Mouse (Mus musculus): ENCODE results near the gene Tdrd9.
A peak's percentile ranks its signal among the peaks of the same experiment; 100 is the strongest.

Gene Tdrd9

DNA sequence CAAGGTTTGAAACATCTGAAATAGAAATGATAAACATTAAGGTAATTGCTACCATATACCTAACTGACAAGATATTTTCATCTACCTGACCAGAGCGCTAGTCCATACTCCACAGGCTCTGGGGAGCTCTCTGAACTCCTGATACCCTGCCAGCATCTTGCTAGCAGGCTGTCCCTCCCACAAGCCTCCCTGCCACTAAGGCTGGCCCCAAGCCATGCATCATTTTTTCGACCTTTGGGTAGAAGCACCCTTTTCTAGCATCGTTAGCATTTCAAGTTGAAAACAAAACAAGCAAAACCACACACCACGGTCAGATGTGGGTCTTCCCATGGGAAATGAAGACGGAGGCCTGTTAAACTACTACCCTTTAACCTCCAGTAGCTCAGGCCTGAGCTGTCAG lies 8.0 kb upstream of the Tdrd9 start:
- no peak for DNase-seq (ENCODE audit: low spot score)

DNA sequence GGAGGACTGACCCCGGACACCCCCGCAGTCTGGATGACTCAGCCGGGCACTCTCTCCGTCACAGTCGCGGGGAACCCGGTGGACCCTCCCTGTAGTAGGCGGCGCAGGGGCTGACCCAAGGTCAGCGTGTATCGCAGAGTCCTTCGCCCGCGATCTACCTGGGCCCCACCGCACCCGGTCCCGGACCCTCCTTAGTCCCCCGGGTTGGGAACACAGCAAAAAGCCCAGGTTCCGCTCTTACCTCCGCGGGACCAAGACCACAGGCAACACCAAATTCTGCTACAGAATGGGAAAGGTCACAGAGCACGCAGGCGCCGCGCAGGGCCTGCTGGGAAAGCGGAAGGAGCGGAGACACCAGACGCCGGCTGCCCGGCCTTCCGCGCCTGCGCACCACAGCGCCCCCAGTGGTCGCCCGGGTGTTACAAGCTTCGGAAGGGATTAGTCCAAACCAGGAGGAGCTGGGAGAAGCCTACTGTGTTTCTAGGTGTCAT lies 4.6 kb upstream of the Tdrd9 start, which contains the start of gene Atp5mpl:
TSS of gene Atp5mpl (minus strand) at position 295 of the 491 bp plus-strand sequence.
- DNase-seq (ENCODE audit: low spot score) = peak; percentile 95

DNA sequence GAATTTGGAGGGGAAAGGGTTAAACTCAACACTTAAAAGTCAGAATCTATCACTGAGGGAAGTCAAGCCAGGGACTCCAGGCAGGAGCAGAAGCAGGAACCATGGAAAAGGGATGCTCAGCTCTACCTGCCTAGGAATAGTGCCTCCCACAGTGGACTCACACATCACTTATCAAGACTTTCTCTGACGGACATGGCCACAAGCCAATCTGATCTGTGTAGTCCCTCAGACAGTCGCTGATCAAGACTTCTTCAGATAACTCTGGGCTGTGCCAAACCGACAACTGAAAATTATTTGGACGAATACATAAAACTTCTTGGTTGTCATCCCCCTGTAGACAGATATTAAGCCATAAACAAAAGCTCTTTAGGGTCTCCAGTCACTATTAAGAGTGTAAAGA lies 1.3 kb upstream of the Tdrd9 start:
- DNase-seq (ENCODE audit: low spot score) = no peak

DNA sequence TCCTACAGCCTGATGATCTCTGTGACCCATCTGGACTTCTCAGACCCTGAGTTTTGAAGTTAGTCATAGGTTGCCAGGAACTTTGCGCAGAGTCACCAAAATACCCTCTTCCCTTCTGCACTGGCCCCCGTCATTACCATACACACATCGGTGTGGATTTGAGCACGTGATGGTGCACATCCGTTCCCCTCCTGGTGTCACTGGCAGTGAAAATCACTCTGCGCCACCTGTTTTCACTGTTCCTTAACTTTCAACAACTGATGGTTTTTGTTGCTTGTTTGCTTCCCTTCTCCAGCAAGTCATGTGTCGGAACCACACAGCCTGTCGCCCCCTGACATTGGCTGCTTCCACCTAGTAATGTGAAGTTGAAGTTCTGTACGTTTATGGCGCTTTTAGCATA lies 1.1 kb downstream of the Tdrd9 start:
- DNase-seq (ENCODE audit: low spot score) = no peak

DNA sequence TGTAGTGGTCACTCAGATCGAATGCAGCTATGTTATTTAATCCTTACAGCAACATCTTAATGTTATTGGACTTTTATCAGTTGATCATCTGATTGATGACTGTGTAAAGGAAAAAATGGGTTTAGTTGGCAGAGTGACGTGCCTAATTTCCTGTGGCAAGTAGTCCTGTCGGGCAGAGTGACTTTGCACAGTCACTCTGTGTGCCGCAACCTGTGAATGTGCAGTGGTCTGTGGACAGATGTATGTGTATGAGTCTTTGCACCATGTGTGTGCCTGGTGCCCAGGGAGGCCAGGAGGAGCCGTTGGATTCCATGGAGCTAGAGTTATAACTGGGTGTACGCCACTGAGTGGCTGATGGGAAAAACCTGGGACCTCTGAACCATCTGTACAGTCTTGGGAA lies 3.2 kb downstream of the Tdrd9 start:
- DNase-seq (ENCODE audit: low spot score) = no peak

DNA sequence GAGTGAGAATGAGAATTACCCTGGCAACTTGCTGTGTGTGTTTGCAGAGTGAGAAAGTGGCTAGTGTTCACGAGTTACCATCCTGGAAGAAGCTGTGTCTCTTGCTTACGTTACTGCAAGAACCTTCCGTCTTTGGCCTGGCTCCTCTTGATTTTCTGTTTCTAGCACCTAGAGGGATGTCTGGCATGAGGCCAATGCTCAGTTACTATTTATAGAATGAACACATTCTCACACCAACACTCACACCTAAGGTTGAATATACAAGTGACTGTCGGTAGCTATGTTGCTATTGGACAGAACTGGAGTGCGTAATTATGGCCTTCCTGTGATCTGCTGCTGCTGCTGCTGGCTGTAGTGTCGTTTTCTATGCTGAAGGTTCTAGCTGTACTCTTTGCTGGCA lies 5.8 kb downstream of the Tdrd9 start:
- DNase-seq (ENCODE audit: low spot score) = peak; percentile 41

DNA sequence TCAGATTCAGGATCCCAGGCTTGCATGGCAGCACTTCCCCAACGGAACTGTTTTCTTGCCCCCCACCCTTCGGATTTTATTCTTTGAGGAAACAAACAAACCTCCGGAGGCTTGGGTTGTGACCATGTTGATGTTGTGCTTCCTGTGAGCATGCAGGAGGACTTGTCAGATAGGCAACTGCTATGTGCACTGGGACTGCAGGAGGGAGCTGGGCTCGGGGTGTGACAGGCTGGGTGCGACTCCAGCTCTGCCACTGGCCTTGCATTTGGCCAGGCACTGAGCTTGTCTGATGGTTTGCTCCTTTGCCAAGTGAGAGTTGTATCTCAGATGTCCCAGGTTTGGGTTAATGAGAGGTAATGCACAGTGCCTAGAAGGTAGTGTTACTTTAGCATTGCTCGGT lies 6.9 kb downstream of the Tdrd9 start:
- DNase-seq (ENCODE audit: low spot score) = no peak

DNA sequence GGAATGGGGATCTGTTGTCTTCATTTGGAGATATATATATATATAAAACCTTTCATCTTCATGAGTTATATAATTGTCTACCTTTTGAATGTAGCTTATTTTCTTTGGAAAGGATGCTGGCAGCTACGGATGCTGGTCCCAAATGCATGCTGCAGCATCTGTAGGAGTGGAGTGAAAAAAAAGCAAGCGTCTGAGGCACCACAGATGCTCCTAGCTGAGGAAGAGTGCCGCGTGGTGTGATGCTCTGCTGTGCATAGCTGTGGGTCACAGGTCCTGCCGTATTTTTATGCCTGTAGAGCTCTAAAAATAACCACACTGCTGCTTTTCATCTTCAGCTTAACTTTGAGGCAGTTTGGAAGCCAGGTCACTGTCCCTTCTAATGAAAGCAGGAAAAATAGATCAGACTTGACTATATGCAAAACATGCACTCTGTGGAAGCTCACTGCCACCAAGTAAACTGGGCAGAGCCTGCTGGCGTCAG lies 9.6 kb downstream of the Tdrd9 start, which contains the start of gene Rd3l:
TSS of gene Rd3l (minus strand) at position 431 of the 481 bp plus-strand sequence.
- DNase-seq (ENCODE audit: low spot score) = no peak

DNA sequence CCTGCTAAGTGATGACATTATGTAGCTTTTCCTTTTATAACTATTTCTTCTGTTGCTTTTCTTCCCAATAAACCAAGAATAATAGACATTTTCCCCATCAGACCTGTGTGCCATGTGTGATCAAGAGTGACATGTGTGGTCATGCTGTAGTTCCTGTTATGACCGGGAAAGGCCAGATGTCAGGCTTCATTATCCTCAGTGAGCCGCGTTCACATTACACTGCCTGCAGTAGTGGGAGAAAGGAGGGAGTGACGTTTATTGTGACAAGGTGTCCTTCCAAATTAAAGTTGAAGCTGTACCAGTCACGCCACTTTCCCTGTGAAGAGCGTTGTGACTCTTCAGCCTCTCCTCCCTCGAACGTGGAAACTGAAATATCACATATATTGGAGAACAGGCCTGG lies 10.5 kb downstream of the Tdrd9 start:
- DNase-seq (ENCODE audit: low spot score) = no peak

DNA sequence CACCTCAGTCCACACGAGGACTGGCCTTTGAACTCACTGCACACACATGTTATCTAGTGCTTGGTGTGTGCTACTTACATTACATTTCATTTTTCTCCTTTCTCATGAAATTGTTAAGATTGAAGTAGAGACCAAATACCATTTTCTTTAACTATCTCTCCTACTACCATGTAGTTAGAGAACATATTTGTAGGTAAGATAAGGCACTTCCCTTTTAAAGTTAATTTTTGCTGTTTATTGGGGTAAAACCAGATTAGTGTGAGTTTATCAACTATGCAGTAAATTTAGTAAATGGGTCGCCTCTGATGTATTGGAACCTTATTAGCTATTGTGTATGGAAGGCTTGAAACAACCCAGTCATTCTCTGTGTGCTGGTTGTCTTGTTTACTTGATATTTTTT lies 11.8 kb downstream of the Tdrd9 start:
- no peak for DNase-seq (ENCODE audit: low spot score)

DNA sequence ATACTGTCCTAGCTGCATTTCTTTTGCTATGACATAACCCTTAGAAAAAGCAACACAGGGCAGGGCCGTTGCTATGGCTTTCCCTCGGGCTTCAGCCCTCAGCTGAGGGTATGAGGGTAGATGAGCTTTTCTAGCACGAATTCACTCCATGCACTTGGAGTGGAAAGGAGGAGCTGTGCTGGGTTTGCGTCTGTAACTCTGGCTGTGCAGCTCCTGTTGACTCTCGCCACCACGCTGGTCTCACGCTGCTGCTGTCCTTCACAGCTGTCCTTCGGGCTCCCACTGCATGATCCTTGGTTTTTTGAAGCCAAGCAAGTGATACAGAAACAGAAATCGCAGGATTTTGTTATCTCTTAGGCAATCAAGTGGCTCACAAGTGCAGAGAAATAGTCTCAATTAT lies 15.4 kb downstream of the Tdrd9 start:
- DNase-seq (ENCODE audit: low spot score) = no peak

DNA sequence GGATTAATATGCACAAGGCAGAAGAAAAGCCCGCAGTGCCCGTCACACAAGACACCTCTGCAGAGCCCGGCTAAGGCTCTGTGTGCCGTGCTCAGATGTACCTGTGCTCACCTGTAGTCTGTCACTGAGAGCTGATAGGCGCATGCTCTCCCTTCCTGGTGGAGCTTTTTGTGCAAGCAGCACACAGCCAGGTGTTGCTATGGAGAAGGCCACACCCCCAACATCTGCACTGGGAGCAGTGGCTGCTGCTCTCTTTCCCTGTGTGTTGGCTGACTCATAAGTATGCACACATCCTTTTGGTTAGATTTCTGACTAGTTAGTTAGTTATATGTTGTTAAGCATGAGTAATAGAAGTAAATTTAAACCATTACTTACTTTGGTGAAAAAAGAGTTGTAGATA lies 21.3 kb downstream of the Tdrd9 start:
- no peak for DNase-seq (ENCODE audit: low spot score)

DNA sequence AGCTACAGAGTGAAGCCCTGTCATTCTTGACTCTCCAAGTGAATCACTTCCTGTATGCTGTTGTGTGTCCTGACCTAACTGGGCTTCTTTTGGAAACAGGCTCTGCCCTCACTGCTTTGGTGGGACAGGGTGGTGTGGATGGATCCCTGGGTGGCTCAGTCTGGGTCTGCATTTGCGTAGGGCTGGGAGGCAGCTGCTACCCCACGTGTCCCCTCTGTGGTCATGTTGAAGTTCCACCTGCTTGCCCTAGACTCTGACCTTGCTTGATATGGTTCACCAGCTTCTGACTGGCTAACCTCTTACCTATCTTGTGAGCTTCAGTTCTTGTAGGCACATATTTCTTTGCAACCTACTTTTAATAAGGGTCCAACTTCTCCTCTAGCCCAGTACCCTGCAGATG lies 23.8 kb downstream of the Tdrd9 start:
- DNase-seq (ENCODE audit: low spot score) = no peak

DNA sequence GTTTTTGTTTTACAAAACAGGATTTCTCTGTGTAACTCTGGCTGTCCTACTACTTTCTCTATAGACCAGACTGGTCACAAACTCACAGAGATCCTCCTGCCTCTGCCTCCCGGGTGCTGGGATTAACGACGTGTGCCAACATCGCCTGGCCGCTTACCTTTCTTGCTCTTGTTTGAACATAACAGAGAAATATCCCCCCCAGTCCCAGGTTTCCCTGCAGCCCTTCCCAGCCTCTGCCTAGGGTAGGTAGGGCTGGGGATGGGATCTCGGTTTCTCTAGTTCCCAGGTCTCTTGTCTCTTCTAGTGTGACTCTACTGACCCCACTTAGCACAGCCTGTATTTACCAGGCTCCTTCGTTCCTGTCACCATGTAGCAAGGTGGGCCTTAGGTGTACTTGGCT lies 28.4 kb downstream of the Tdrd9 start:
- no peak for DNase-seq (ENCODE audit: low spot score)

DNA sequence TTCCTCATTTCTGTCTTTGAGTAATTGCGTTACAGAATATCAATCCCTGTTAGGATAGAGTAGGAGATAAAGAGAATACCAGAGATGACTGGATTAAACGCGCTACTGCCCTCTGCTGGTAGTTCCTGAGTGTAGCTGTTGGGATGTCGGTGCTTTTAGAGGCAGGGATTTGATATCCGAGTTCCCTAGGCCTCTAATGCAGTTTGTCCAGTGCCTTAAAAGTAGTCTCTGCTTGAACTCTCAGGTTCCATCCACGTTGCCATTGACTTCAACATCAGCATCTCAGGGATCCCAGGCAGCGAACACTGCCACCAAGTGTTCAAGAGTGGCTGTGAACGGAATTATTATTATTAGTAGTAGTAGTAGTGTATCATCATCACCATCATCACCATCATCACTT lies 29.9 kb downstream of the Tdrd9 start:
- peak; percentile 51 for DNase-seq (ENCODE audit: low spot score)

DNA sequence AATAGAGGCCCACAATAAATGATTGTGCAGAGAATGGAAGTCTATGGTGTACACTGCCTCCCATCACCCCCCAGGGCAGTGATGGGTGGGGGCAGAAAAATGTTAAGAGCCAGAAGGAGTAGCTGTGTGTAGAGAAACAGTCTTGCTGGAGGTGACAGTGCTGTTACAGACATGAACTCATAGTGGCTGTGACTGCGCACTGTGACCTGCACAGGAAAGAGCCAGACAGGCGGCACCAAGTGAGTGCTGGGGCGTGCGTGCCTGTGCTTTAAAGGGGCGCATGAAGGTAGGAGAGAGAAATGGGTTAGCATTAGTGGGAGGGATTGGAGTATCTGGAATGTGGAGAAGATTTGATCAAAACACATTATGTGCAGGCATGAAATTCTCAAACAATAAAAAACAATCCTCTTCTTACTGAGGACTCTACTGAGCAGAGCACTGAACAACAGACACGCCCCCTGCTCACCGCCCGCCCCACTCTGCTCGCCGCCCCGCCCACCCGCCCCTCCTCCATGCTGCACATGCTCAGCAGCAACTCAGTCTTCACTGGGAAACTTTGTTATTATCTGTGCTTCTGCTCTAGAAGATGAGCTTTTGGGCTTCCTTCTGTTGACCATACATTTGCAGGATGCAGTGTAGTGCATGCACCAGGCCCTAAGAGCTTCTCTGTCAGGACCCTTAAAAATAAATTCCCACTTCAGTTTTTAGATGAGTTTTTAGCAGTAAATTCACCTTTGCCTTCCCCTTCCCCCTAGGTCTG lies 41.3 kb downstream of the Tdrd9 start:
- DNase-seq (ENCODE audit: low spot score) = no peak

DNA sequence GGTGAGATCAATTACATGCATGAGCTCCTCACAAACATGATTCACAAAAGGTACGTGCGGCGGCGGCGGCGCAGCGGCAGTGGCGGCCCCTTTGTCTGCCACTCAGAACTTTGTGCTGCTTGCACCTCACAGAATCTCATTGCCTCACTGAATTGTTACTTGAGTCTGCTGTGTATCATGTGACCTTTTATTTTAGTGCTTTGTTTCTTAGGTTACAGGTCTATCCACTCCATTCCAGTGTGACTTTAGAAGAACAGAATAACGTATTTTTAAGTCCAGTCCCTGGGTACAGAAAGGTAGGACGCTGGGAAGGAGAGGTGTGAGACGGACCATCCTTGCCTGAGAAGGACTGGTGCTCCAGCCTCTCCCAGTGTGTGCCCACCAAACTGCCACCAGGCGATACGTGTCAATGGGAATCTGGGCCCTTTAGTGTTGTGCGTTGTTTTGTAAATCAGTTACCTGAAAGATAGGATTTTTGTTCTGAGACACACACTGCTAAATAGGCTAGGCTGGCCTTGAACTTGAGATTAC lies 42.0 kb downstream of the Tdrd9 start:
- DNase-seq (ENCODE audit: low spot score) = no peak

DNA sequence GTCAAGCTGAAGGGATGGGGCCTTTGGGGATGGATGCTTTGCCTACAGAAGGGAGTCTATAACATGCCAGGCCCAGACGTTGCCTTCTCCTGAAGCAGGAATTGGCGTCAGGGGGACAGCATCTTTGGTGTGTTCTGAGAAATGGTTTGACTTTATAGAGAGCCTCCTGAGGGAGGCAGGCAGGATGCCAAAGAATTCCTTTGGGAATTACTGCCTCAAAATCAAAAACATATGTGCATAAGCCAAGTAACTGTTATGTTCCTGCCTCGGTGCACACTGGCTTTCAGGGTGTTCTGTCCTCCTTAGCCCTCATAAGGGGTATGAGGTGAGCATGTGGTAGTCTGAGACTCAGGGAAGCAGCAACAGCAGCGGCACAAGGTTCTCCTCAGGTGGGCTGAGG lies 45.0 kb downstream of the Tdrd9 start:
- no peak for DNase-seq (ENCODE audit: low spot score)

DNA sequence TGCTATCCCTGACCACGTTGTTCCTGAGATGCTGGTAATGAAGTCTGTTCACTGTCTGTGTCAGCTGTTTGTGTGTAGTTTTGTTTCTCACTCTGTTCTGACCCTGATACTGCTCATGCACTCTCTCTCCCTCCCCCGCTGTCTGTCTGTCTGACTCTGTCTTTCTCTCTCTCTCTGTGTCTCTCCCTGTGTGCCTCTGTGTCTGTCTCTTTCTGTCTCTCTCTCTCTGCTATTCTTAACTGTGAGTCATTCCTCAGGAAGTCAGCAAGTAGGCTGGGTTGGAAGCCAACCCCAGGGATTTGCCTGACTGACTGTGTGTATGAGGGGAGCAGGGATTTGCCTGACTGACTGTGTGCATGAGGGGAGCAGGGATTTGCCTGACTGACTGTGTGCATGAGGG lies 51.9 kb downstream of the Tdrd9 start:
- DNase-seq (ENCODE audit: low spot score) = no peak

DNA sequence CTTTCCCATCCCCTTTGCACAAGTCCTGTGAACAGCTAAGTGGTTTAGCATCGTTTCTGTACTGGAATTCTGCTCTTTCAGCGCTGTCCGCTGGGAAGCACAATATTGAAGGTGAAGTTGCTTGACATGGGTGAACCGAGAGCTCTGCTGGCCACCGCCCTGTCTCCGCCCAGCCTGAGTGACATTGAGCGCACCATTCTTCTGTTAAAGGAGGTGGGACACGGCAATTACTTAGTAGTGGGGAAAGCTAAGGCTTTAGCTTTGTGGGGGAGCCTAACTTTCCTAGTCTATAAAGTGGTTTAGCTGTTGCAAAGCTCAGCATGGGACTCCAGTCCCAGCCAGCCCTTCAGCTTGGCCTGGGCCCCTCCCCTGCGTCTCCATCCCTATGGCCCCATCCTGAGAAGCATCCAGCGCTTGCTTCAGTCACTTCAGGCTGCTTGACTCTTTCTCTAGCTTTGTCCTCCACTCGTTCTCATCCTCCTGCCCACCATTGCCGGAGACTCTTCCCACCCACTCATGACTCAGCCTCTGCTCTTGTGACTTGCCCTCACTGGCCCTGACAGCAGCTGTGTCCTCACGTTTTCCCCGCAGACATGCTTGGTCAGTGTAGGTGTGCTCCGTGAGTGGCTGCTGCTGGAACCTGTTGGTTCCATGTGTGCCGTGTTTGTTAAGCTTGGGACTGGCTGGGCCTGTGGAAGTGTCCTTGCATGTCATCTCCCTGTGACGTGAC lies 53.4 kb downstream of the Tdrd9 start:
- DNase-seq (ENCODE audit: low spot score) = no peak

DNA sequence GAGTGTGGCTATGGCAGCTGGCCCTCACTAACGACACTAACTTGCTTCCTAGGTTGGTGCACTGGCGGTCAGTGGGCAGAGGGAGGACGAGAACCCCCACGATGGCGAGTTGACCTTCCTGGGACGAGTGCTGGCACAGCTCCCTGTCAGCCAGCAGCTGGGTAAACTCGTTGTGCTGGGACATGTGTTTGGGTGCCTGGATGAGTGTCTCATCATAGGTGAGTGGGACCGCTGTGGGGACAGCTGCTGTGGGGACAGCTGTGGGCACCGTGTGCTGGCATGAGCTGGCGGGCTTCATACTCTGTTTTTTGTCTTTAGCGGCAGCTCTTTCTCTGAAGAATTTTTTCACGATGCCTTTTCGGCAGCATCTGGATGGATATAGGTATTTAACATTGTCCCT lies 54.1 kb downstream of the Tdrd9 start:
- no peak for DNase-seq (ENCODE audit: low spot score)

DNA sequence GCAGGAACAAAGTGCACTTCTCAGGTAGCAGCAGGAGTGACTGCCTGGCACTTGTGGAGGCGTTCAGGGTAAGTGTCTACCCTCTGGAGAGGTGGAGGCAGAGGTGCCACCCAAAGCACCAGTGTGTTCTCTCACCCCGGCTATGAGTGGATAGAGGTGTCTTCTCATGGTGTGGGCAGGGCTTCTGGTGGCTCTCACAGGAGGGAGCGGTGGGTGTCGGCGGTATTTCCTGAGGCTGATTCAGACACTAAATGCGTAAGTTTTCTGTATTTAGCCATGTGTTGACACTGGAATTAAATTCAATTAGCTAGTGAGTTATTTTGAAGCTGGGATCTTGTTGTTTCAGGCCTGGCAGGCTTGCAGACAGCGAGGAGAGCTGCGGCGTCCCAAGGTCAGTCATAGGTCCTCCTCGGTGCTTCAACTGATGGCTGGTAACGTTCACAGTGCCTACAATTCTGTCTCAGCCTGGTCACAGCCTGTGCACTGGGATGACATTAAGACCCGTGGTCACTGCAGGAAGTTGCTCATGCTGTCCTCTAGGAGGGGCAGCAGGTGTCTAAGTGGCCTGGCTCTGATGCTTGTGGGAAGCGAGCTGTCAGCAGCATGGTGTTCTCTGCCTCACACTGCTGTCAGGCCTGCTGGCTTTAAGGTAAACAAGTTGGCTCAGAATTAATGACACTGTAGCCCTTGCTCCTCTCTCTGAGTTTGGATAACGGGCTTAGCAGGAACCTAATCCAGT lies 54.7 kb downstream of the Tdrd9 start:
- no peak for DNase-seq (ENCODE audit: low spot score)
